Mouse (Mus musculus) kidney, embryonic 16.5 days (tissue): ENCODE measurements at regions not wholly inside any gene's neighbourhood (a gene's known extent, or its start where the extent isn't known, plus 50 kb on each side); places are given as distances from the start of the nearest gene placed in this dataset.

ENCODE experiments used
- ATAC-seq: fragments of 200-750 bp; cut with Nextera tagmentation; 2 replicates; pipeline ENCODE4 v1.8.0; 2017; ENCODE audit warnings: moderate TSS enrichment; ENCODE audit not compliant: low FRiP score, low TSS enrichment
- H3K27ac ChIP-seq: fragments of 300-500 bp; sonication (generic); 2 replicates; pipeline ENCODE4 v1.5.1; 2014; ENCODE audit warnings: low read length
- H3K27me3 ChIP-seq: fragments of 300-500 bp; sonication (generic); 2 replicates; pipeline ENCODE4 v1.6.1; 2014; ENCODE audit warnings: low read length, control low read depth, mixed read lengths; ENCODE audit not compliant: insufficient read depth
- H3K36me3 ChIP-seq: fragments of 300-500 bp; sonication (generic); 2 replicates; pipeline ENCODE4 v1.6.1; 2014; ENCODE audit warnings: low read length, control low read depth, mixed read lengths; ENCODE audit not compliant: insufficient read depth
- H3K4me1 ChIP-seq: fragments of 300-500 bp; sonication (generic); 2 replicates; pipeline ENCODE4 v1.6.1; 2014; ENCODE audit warnings: low read length, control low read depth, mixed read lengths; ENCODE audit not compliant: insufficient read depth
- H3K4me2 ChIP-seq: fragments of 300-500 bp; sonication (generic); replicated peaks from 2 replicates; pipeline ENCODE4 v1.6.1; 2014; ENCODE audit warnings: low read depth, low read length
- H3K4me3 ChIP-seq: fragments of 300-500 bp; sonication (generic); 2 replicates; pipeline ENCODE4 v1.5.1; 2014; ENCODE audit warnings: mild to moderate bottlenecking, low read length
- H3K9ac ChIP-seq: fragments of 300-500 bp; sonication (generic); replicated peaks from 2 replicates; pipeline ENCODE4 v1.6.1; 2014; ENCODE audit warnings: low read length
- H3K9me3 ChIP-seq: fragments of 300-500 bp; sonication (generic); 2 replicates; pipeline ENCODE4 v1.6.1; 2016; ENCODE audit warnings: low read length, control low read depth
- WGBS: fragments of 180-500 bp; shearing (Covaris S2); extraction: QIAGEN DNeasy Blood & Tissue Kit; methylation state at CpG from one replicate; pipeline ENCODE4 v1.1.7; 2014; 5-methylcytosine and 5-hydroxymethylcytosine counted together

GRCm38 (mm10) chr2:74424726-74425125 lies 154.5 kb downstream of the Lnpk start:
- no peak overlapping the region for H3K9ac ChIP-seq
- H3K9me3 ChIP-seq: no peaks in the 10 kb centered on the region
- H3K4me1 ChIP-seq: no peaks in the 10 kb centered on the region
- 85% methylated on average over 3 of the region's 3 CpGs for WGBS
- no peaks in the 10 kb centered on the region for H3K36me3 ChIP-seq
- no peak overlapping the region for H3K4me2 ChIP-seq
- H3K27ac ChIP-seq: no peak overlapping the region
- no peaks in the 10 kb centered on the region for H3K27me3 ChIP-seq
- no peak for ATAC-seq
- H3K4me3 ChIP-seq: no peak overlapping the region

- H3K27ac ChIP-seq: no peak overlapping the region
- no peak overlapping the region for H3K4me3 ChIP-seq
These were observed 163.1 kb downstream of the Lnpk start for GRCm38 (mm10) chr2:74416097-74416496.

GRCm38 (mm10) chr2:74414721-74415120 lies 164.5 kb downstream of the Lnpk start:
- ATAC-seq: no peak
- WGBS: 96% methylated on average over 12 of the region's 13 CpGs

More at GRCm38 (mm10) chr2:74416097-74416496, 163.1 kb downstream of the Lnpk start:
- Histone ChIP-seq H3K9ac (no peak overlapping the region), H3K27me3 (no peaks in the 10 kb centered on the region), H3K4me1 (no peaks in the 10 kb centered on the region), H3K36me3 (no peaks in the 10 kb centered on the region), H3K9me3 (no peaks in the 10 kb centered on the region), H3K4me2 (no peak overlapping the region)
- no peak for ATAC-seq
- WGBS: 90% methylated on average over 4 of the region's 4 CpGs

GRCm38 (mm10) chr2:74409856-74410404 lies 169.3 kb downstream of the Lnpk start:
- Histone ChIP-seq H3K4me2 (no peak overlapping the region), H3K4me1 (peaks cover 4% of the 10 kb centered on the region; the same call in 1 of the 2 replicates), H3K9me3 (no peaks in the 10 kb centered on the region), H3K4me3 (no peak overlapping the region), H3K27me3 (no peaks in the 10 kb centered on the region), H3K9ac (no peak overlapping the region), H3K27ac (no peak overlapping the region), H3K36me3 (no peaks in the 10 kb centered on the region)
- ATAC-seq: no peak
- 80% methylated on average over 4 of the region's 4 CpGs for WGBS

More at GRCm38 (mm10) chr2:74414721-74415120, 164.5 kb downstream of the Lnpk start:
- H3K36me3 ChIP-seq: no peaks in the 10 kb centered on the region
- no peak overlapping the region for H3K4me2 ChIP-seq
- no peak overlapping the region for H3K27ac ChIP-seq
- no peaks in the 10 kb centered on the region for H3K27me3 ChIP-seq
- no peak overlapping the region for H3K4me3 ChIP-seq
- no peaks in the 10 kb centered on the region for H3K4me1 ChIP-seq
- no peaks in the 10 kb centered on the region for H3K9me3 ChIP-seq
- H3K9ac ChIP-seq: no peak overlapping the region

- Histone ChIP-seq H3K4me3 (no peak overlapping the region), H3K36me3 (no peaks in the 10 kb centered on the region), H3K9me3 (no peaks in the 10 kb centered on the region), H3K9ac (no peak overlapping the region), H3K4me1 (peaks cover 4% of the 10 kb centered on the region; the same call in 1 of the 2 replicates), H3K27ac (no peak overlapping the region), H3K4me2 (no peak overlapping the region), H3K27me3 (no peaks in the 10 kb centered on the region)
- ATAC-seq: no peak
- 52% methylated on average over 3 of the region's 3 CpGs for WGBS
These were observed 174.7 kb downstream of the Lnpk start for GRCm38 (mm10) chr2:74404493-74404892.

GRCm38 (mm10) chr2:74391064-74391463 lies 188.2 kb downstream of the Lnpk start:
- H3K4me1 ChIP-seq: no peaks in the 10 kb centered on the region
- no peak overlapping the region for H3K4me2 ChIP-seq
- no peak overlapping the region for H3K27ac ChIP-seq
- 83% methylated on average over 4 of the region's 4 CpGs for WGBS
- no peak for ATAC-seq
- no peaks in the 10 kb centered on the region for H3K27me3 ChIP-seq
- no peaks in the 10 kb centered on the region for H3K9me3 ChIP-seq
- H3K9ac ChIP-seq: no peak overlapping the region
- H3K36me3 ChIP-seq: no peaks in the 10 kb centered on the region
- H3K4me3 ChIP-seq: no peak overlapping the region

GRCm38 (mm10) chr2:74388078-74388477 lies 191.2 kb downstream of the Lnpk start:
- no peak for ATAC-seq
- no peak overlapping the region for H3K4me3 ChIP-seq
- H3K4me1 ChIP-seq: no peaks in the 10 kb centered on the region
- H3K9me3 ChIP-seq: no peaks in the 10 kb centered on the region
- H3K27ac ChIP-seq: no peak overlapping the region
- no peak overlapping the region for H3K9ac ChIP-seq
- no peaks in the 10 kb centered on the region for H3K27me3 ChIP-seq
- no peaks in the 10 kb centered on the region for H3K36me3 ChIP-seq
- H3K4me2 ChIP-seq: no peak overlapping the region
- 93% methylated on average over 5 of the region's 5 CpGs for WGBS

GRCm38 (mm10) chr2:74384918-74385317 lies 194.3 kb downstream of the Lnpk start:
- 91% methylated on average over 1 of the region's 1 CpGs for WGBS

GRCm38 (mm10) chr2:74380574-74381287 lies 198.5 kb downstream of the Lnpk start:
- no peak overlapping the region for H3K4me2 ChIP-seq
- H3K4me3 ChIP-seq: no peak overlapping the region
- H3K27ac ChIP-seq: no peak overlapping the region
- H3K27me3 ChIP-seq: no peaks in the 10 kb centered on the region
- H3K9me3 ChIP-seq: no peaks in the 10 kb centered on the region
- 19% methylated on average over 7 of the region's 7 CpGs for WGBS
- no peaks in the 10 kb centered on the region for H3K36me3 ChIP-seq
- H3K9ac ChIP-seq: no peak overlapping the region
- no peak for ATAC-seq
- H3K4me1 ChIP-seq: no peaks in the 10 kb centered on the region

More at GRCm38 (mm10) chr2:74384918-74385317, 194.3 kb downstream of the Lnpk start:
- H3K27me3 ChIP-seq: no peaks in the 10 kb centered on the region
- no peaks in the 10 kb centered on the region for H3K4me1 ChIP-seq
- H3K9me3 ChIP-seq: no peaks in the 10 kb centered on the region
- ATAC-seq: no peak
- H3K9ac ChIP-seq: no peak overlapping the region
- H3K27ac ChIP-seq: no peak overlapping the region
- H3K36me3 ChIP-seq: no peaks in the 10 kb centered on the region
- H3K4me2 ChIP-seq: no peak overlapping the region
- no peak overlapping the region for H3K4me3 ChIP-seq

- H3K9ac ChIP-seq: no peak overlapping the region
- H3K9me3 ChIP-seq: no peaks in the 10 kb centered on the region
- H3K27me3 ChIP-seq: no peaks in the 10 kb centered on the region
- no peak overlapping the region for H3K4me3 ChIP-seq
- over 99% methylated on average over 3 of the region's 3 CpGs for WGBS
- H3K36me3 ChIP-seq: no peaks in the 10 kb centered on the region
- no peak for ATAC-seq
- no peaks in the 10 kb centered on the region for H3K4me1 ChIP-seq
- no peak overlapping the region for H3K27ac ChIP-seq
- no peak overlapping the region for H3K4me2 ChIP-seq
These were observed 200.5 kb downstream of the Lnpk start for GRCm38 (mm10) chr2:74378709-74379108.
